Mouse (Mus musculus) cerebellum, adult 2 months (tissue): ENCODE data around the gene Nxpe4.

ENCODE experiments used
- CTCF ChIP-seq: fragments of 200-500 bp; IDR thresholded peaks from 2 replicates; pipeline ENCODE4 v1.5.1; 2011; ENCODE audit warnings: low read depth, mild to moderate bottlenecking, control low read depth, low read length, moderate library complexity, borderline replicate concordance; ENCODE audit not compliant: insufficient read depth
- POLR2A ChIP-seq: fragments of 200-500 bp; IDR thresholded peaks from 2 replicates; pipeline ENCODE4 v1.6.1; 2011; ENCODE audit warnings: low read length, control low read depth, borderline replicate concordance; ENCODE audit not compliant: insufficient read depth

DNA sequence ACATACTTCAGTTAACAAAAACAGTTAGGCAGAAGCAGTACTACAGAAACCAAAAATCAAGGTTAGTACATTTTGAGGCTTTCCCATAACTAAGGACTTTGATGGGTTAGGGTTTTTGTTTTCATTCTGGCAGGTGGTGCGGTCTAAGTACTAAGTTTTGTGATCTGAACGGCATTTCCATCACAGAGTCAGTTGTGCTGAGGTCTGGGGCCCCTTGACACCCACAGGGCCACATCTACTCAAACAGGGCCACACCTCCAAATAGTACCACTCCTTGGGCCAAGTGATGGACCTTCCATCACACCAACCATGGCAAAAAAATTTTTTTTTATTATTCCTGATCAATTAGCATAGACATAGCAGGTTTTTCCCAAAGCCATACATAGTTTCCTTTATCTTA lies 251.8 kb downstream of the Nxpe4 start:
- TF ChIP-seq CTCF (no peak), POLR2A (no peak)
